Mouse (Mus musculus): ENCODE data around the gene Rngtt. TPM values are rescaled to one million over a fixed set of nuclear protein-coding genes. Genes with fewer than 3 reads are reported as not detected.

Gene Rngtt
- total and polyA plus RNA-seq, 3 experiments, result 15.0 to 18.7 TPM; not detected in 1

- Histone ChIP-seq H3K27ac (ENCODE audit: control insufficient read depth, low read depth, low read length) (no peak overlapping the region), H3K4me1 (ENCODE audit: control insufficient read depth in 1 of 2, insufficient read depth in 2 of 2, low read length in 2 of 2) (peaks cover 5 to 10% of the 10 kb centered on the region in 2 experiments; a peak in 3 of 4 replicates), H3K4me3 (ENCODE audit: control insufficient read depth in 1 of 2, insufficient read depth in 1 of 2, low read depth in 2 of 2, low read length in 2 of 2) (peak overlapping the region; percentile 54 to 80), H3K79me2 (ENCODE audit: control insufficient read depth, insufficient read depth, low read length, poor library complexity) (no peaks in the 10 kb centered on the region), H3K36me3 (ENCODE audit: control insufficient read depth in 1 of 2, insufficient read depth in 2 of 2, low read length in 2 of 2) (peaks cover 0 to 12% of the 10 kb centered on the region in 2 experiments; a peak in 2 of 4 replicates), H3K9ac (ENCODE audit: control insufficient read depth, low read depth, low read length, poor library complexity, severe bottlenecking) (no peak overlapping the region; the same call in 1 of the 2 replicates), H3K27me3 (ENCODE audit: control insufficient read depth in 1 of 2, insufficient read depth in 2 of 2, low read length in 2 of 2) (no peaks in the 10 kb centered on the region), H3K9me3 (replicated peaks; ENCODE audit: insufficient read depth, low read length) (no peaks in the 10 kb centered on the region)
- 0 out of 2 replicates have a peak, but pooled peaks have one; percentile 12 for TF ChIP-seq TCF12 (IDR thresholded peaks at IDR 0.05; ENCODE audit: low read depth, low read length)
- 0 out of 2 replicates have a peak, but pooled peaks have one; percentile 5 for TF ChIP-seq ZC3H11A (IDR thresholded peaks at IDR 0.05; ENCODE audit: low read depth, low read length)
- TF ChIP-seq EP300 (IDR thresholded peaks at IDR 0.05; ENCODE audit: low read depth in 1 of 2, low read length in 2 of 2), result peak in 1 of 2 experiments; percentile 25; a peak in 2 of 4 replicates
- peak; percentile 75 for TF ChIP-seq GATA1 (IDR thresholded peaks at IDR 0.05; ENCODE audit: low read depth, low read length)
- TF ChIP-seq NRF1 (IDR thresholded peaks at IDR 0.05; ENCODE audit: insufficient read depth, low read depth, low read length, poor library complexity, severe bottlenecking), result no peak
- TF ChIP-seq MAFK (IDR thresholded peaks at IDR 0.05; ENCODE audit: borderline replicate concordance, low read depth, low read length), result no peak
- no peak for TF ChIP-seq MXI1 (IDR thresholded peaks at IDR 0.05; ENCODE audit: low read depth, low read length)
- peak; percentile 53 for DNase-seq (ENCODE audit: low read depth, low spot score)
Observed at GRCm38 (mm10) chr4:33289106-33289650, 20.9 kb upstream of the Rngtt start.

GRCm38 (mm10) chr4:33290002-33290401 lies 20.1 kb upstream of the Rngtt start, which contains the start of gene Pnrc1:
TSS of gene Pnrc1 (minus strand) at chr4:33290163.
- peak; percentile 79 for DNase-seq (ENCODE audit: low read depth, low spot score)
- no peaks in the 10 kb centered on the region for H3K79me2 ChIP-seq (ENCODE audit: control insufficient read depth, insufficient read depth, low read length, poor library complexity)
- peaks cover 0 to 12% of the 10 kb centered on the region in 2 experiments; a peak in 2 of 4 replicates for H3K36me3 ChIP-seq (ENCODE audit: control insufficient read depth in 1 of 2, insufficient read depth in 2 of 2, low read length in 2 of 2)
- peaks cover 5 to 10% of the 10 kb centered on the region in 2 experiments; a peak in 3 of 4 replicates for H3K4me1 ChIP-seq (ENCODE audit: control insufficient read depth in 1 of 2, insufficient read depth in 2 of 2, low read length in 2 of 2)
- peak; percentile 36; the same call in 1 of the 2 replicates for TF ChIP-seq CHD2 (IDR thresholded peaks at IDR 0.05; ENCODE audit: low read length)
- no peak for TF ChIP-seq POLR2AphosphoS5 (IDR thresholded peaks at IDR 0.05; ENCODE audit: borderline replicate concordance, low read depth, low read length)
- no peak within 1 kb of the TSS for H3K27ac ChIP-seq (ENCODE audit: control insufficient read depth, low read depth, low read length)
- H3K27me3 ChIP-seq (ENCODE audit: control insufficient read depth in 1 of 2, insufficient read depth in 2 of 2, low read length in 2 of 2), result no peaks in the 10 kb centered on the region
- peak within 1 kb of the TSS; percentile 34; the same call in 1 of the 2 replicates for H3K9ac ChIP-seq (ENCODE audit: control insufficient read depth, low read depth, low read length, poor library complexity, severe bottlenecking)
- H3K4me3 ChIP-seq (ENCODE audit: control insufficient read depth in 1 of 2, insufficient read depth in 1 of 2, low read depth in 2 of 2, low read length in 2 of 2), result peak within 1 kb of the TSS; percentile 54 to 80
- no peaks in the 10 kb centered on the region for H3K9me3 ChIP-seq (replicated peaks; ENCODE audit: insufficient read depth, low read length)

GRCm38 (mm10) chr4:33290878-33291277 lies 19.2 kb upstream of the Rngtt start:
- peaks cover 5 to 10% of the 10 kb centered on the region in 2 experiments; a peak in 3 of 4 replicates for H3K4me1 ChIP-seq (ENCODE audit: control insufficient read depth in 1 of 2, insufficient read depth in 2 of 2, low read length in 2 of 2)
- H3K4me3 ChIP-seq (ENCODE audit: control insufficient read depth in 1 of 2, insufficient read depth in 1 of 2, low read depth in 2 of 2, low read length in 2 of 2), result no peak overlapping the region
- no peaks in the 10 kb centered on the region for H3K9me3 ChIP-seq (replicated peaks; ENCODE audit: insufficient read depth, low read length)
- peak; percentile 68 for DNase-seq (ENCODE audit: low read depth, low spot score)
- H3K9ac ChIP-seq (ENCODE audit: control insufficient read depth, low read depth, low read length, poor library complexity, severe bottlenecking), result no peak overlapping the region
- no peaks in the 10 kb centered on the region for H3K79me2 ChIP-seq (ENCODE audit: control insufficient read depth, insufficient read depth, low read length, poor library complexity)
- no peak overlapping the region for H3K27ac ChIP-seq (ENCODE audit: control insufficient read depth, low read depth, low read length)
- peaks cover 0 to 12% of the 10 kb centered on the region in 2 experiments; a peak in 2 of 4 replicates for H3K36me3 ChIP-seq (ENCODE audit: control insufficient read depth in 1 of 2, insufficient read depth in 2 of 2, low read length in 2 of 2)
- H3K27me3 ChIP-seq (ENCODE audit: control insufficient read depth in 1 of 2, insufficient read depth in 2 of 2, low read length in 2 of 2), result no peaks in the 10 kb centered on the region
- TF ChIP-seq POLR2AphosphoS2 (IDR thresholded peaks at IDR 0.05; ENCODE audit: low read length), result no peak
- no peak for TF ChIP-seq E2F4 (IDR thresholded peaks at IDR 0.05; ENCODE audit: borderline replicate concordance, low read depth, low read length)
- no peak for TF ChIP-seq CHD1 (IDR thresholded peaks at IDR 0.05; ENCODE audit: low read depth, low read length)
- TF ChIP-seq NELFE (IDR thresholded peaks at IDR 0.05; ENCODE audit: low read depth, low read length), result no peak
- peak; percentile 3 for TF ChIP-seq RAD21 (IDR thresholded peaks at IDR 0.05; ENCODE audit: low read depth, low read length)
- no peak for TF ChIP-seq MAFK (IDR thresholded peaks at IDR 0.05; ENCODE audit: borderline replicate concordance, low read depth, low read length)
- TF ChIP-seq SMC3 (IDR thresholded peaks at IDR 0.05; ENCODE audit: low read depth, low read length), result 0 out of 2 replicates have a peak, but pooled peaks have one; percentile 12
- TF ChIP-seq ETS1 (IDR thresholded peaks at IDR 0.05; ENCODE audit: low read depth, low read length), result no peak
- TF ChIP-seq MYB (IDR thresholded peaks at IDR 0.05; ENCODE audit: low read depth, low read length), result no peak
- no peak for TF ChIP-seq UBTF (IDR thresholded peaks at IDR 0.05; ENCODE audit: borderline replicate concordance, insufficient read depth, low read depth, low read length)
- TF ChIP-seq TAL1 (IDR thresholded peaks at IDR 0.05; ENCODE audit: low read length), result no peak
- TF ChIP-seq BHLHE40 (IDR thresholded peaks at IDR 0.05; ENCODE audit: borderline replicate concordance, low read depth, low read length), result no peak
- TF ChIP-seq CTCF (IDR thresholded peaks at IDR 0.05 in 2 of 3, conservative IDR thresholded peaks at IDR 0.05 in 1 of 3; ENCODE audit: control insufficient read depth in 1 of 3, insufficient read depth in 1 of 3, low read depth in 2 of 3, low read length in 3 of 3, poor library complexity in 1 of 3, severe bottlenecking in 1 of 3), result peak in 1 of 3 experiments; percentile 12; a peak in 1 of 6 replicates
- TF ChIP-seq KAT2A (conservative IDR thresholded peaks at IDR 0.05; ENCODE audit: low read depth, low read length), result no peak
- TF ChIP-seq ELF1 (IDR thresholded peaks at IDR 0.05; ENCODE audit: low read depth, low read length), result no peak
- TF ChIP-seq JUND (IDR thresholded peaks at IDR 0.05; ENCODE audit: low read depth, low read length), result 0 out of 2 replicates have a peak, but pooled peaks have one; percentile 43
- no peak for TF ChIP-seq MAZ (IDR thresholded peaks at IDR 0.05; ENCODE audit: low read depth, low read length)
